Mouse (Mus musculus): ENCODE measurements around the gene Gstm3.

Gstm3 gene

GRCm38 (mm10) chr3:107931670-107932069, 37.4 kb downstream of the Gstm3 start, which contains the start of gene Gstm7:
Gstm7 (minus strand) TSS chr3:107931817.
- peak; percentile 90 for DNase-seq (ENCODE audit: extremely low read depth, insufficient read length, low spot score)

GRCm38 (mm10) chr3:107931134-107931533, 37.9 kb downstream of the Gstm3 start:
- no peak for DNase-seq (ENCODE audit: extremely low read depth, insufficient read length, low spot score)

GRCm38 (mm10) chr3:107929731-107930130, 39.4 kb downstream of the Gstm3 start:
- no peak for DNase-seq (ENCODE audit: extremely low read depth, insufficient read length, low spot score)

DNA sequence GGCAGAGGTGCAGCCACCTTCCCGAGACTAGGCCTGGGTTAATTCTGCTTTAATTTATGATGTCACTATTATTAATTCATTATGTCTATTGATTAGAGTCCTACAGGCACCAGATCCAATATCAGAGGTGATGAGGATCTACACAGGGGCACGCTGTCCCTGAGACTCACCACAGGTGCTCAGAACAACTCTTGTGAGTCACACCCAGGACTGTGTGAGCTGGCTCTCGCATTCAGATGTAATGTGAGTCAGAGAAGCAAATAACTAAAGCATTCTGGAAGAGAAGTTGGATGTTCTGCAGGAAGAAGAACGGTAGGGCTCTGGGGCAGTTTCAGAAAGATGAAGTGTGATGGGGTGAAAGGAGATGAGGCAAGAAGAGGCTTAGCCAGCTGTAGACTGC, 39.8 kb downstream of the Gstm3 start:
- DNase-seq (ENCODE audit: extremely low read depth, insufficient read length, low spot score) = no peak

- no peak for DNase-seq (ENCODE audit: extremely low read depth, insufficient read length, low spot score)
Measured at GRCm38 (mm10) chr3:107928691-107929090, 40.4 kb downstream of the Gstm3 start.

DNA sequence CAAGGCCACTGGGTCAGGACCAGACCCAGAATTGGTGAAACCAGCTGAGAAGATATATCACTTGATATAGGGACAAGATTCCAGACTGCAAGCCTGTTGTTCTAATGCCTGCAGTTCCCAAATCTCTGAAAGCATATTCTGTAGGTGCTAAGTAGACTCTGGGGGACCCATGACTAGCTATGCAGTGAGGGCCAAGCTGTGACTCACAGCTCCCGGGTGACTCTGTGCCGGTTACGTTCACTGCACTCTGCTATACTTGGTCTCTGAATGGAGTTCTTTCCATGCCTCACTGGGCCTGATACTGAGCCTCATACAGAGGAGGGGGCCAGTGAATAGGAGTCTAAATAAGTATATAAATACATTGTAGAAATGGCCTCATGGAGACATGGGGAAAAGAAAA, 41.2 kb downstream of the Gstm3 start:
- DNase-seq (ENCODE audit: extremely low read depth, insufficient read length, low spot score) = no peak

GRCm38 (mm10) chr3:107925335-107925734, 43.7 kb downstream of the Gstm3 start:
- DNase-seq (ENCODE audit: extremely low read depth, insufficient read length, low spot score) = no peak

DNA sequence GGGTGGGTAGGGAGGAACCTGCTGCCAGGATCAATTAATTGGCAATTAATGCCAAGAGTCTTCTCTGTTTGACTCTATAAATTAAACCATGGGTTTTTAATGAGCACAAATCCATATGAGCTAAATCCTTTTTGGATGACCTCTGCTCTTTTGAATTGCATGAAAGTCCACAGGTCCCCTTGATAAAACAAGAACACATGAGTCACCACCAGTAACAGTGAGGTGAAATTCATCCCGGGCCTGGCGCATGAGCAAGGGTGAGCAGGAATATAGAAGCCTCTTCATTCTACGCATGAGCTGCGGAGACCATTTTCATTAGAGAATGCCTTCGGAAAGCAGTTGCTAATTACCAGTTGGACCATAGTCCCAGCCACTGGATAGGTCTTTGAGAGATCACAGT, 48.7 kb downstream of the Gstm3 start:
- no peak for DNase-seq (ENCODE audit: extremely low read depth, insufficient read length, low spot score)

GRCm38 (mm10) chr3:107917783-107918408, 51.2 kb downstream of the Gstm3 start:
- no peak for DNase-seq (ENCODE audit: extremely low read depth, insufficient read length, low spot score)

DNA sequence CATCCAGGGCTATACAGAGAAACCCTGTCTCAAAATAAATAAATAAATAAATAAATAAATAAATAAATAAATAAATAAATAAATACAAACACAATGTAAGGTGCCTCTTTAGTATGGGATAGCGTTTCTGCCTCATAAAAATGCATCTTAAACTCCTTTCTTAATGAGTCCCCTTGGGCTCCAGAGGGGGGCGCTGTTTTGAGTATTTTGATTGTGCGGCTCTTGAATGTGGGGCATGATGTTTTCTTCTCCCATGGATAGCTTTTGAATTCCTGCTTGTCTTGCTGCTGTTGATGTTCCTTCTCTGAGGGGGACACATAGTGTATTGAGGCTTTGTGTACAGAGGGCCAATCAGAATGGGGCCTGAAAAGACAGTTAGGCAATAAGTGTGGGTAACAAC, 52.0 kb downstream of the Gstm3 start:
- no peak for DNase-seq (ENCODE audit: extremely low read depth, insufficient read length, low spot score)

DNA sequence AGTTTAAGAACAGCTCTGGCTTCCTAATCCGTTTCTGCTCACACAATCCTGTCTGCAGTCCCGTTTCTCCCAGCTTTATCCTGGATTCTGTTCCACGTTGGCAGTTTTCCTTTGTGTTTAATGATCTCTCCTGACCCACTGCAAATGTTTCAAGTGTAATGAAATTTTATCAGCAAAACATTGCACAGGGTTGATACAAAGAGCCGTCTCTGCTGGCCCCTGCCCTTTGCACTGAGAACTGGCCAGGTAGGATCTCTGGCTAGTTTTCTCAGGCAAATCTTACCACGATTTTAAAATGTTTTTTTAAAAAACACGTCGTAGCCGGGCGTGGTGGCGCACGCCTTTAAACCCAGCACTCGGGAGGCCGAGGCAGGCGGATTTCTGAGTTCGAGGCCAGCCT, 52.4 kb downstream of the Gstm3 start:
- no peak for DNase-seq (ENCODE audit: extremely low read depth, insufficient read length, low spot score)

Data from 3134 (cell line).